Mouse (Mus musculus): ENCODE results near the gene Pcsk2. TPM values are rescaled to one million over a fixed set of nuclear protein-coding genes. Genes with fewer than 3 reads are reported as not detected.

The Pcsk2 gene
- total RNA-seq, 2 experiments from 2014 or later, result not detected

DNA sequence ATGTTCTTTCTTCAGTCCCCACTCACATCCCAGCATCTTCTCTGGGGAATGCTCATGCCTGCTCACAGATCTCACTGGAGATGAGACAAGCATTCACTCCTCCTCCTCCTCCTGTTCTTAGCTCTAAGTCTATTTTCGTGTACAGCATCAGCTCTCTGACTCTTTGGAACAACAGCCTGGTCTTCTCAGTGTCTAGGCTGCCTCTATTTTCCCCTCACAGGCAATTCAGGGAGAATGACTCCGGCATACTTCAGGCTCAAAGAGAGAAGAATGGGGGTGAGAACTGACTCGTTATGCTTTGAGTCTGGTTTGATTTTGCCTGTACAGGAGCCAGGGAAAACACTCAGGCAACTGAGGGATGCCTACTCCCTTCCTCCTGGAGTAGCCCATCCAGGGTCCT lies 78.0 kb downstream of the Pcsk2 start:
- no peak for ATAC-seq (replicated peaks; ENCODE audit: low FRiP score, poor library complexity, severe bottlenecking)

DNA sequence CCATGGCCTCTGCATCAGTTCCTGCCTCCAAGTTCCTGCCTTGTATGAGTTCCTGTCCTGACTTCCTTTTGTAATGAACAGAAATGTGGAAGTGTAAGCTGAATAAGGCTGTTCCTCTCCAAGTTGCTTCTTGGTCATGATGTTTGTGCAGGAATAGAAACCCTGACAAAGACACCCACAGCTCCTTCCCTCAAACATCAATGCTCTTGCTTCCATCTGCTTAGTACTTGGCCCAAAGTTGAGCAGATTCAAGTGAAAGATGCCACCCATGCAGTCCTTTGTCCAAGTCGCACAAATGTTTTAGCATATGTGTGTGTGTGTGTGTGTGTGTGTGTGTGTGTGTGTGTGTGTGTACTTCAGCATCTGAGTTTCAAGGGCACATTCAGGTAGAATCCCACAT lies 97.3 kb downstream of the Pcsk2 start:
- ATAC-seq (replicated peaks; ENCODE audit: low FRiP score, poor library complexity, severe bottlenecking), result no peak

DNA sequence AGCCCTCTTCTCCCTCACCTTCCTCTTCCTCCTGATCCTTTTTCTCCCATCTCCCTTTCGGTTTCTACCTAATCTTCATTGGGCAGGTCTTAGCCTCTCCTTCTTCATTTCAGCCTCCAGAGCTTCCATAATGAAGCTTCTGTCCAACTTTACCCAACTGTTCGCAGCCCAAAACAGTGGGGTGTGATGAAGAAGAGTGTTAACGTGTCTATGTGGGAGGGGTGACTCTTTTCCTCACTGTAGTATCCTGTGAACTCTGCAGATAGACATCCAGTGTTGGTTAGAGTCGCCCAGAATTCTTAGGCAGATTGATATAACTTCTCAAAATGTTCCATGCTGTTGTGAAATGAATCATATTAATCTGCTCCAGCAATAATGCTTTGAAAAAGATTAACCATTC lies 98.4 kb downstream of the Pcsk2 start:
- ATAC-seq (replicated peaks; ENCODE audit: low FRiP score, poor library complexity, severe bottlenecking), result no peak

- no peak for ATAC-seq (replicated peaks; ENCODE audit: low FRiP score, poor library complexity, severe bottlenecking)
These were observed 100.0 kb downstream of the Pcsk2 start for GRCm38 (mm10) chr2:143646001-143646400.

- no peak for ATAC-seq (replicated peaks; ENCODE audit: low FRiP score, poor library complexity, severe bottlenecking)
These were observed 108.7 kb downstream of the Pcsk2 start for GRCm38 (mm10) chr2:143654621-143655020.

- no peak for ATAC-seq (replicated peaks; ENCODE audit: low FRiP score, poor library complexity, severe bottlenecking)
These were observed 111.0 kb downstream of the Pcsk2 start for GRCm38 (mm10) chr2:143656968-143657367.

DNA sequence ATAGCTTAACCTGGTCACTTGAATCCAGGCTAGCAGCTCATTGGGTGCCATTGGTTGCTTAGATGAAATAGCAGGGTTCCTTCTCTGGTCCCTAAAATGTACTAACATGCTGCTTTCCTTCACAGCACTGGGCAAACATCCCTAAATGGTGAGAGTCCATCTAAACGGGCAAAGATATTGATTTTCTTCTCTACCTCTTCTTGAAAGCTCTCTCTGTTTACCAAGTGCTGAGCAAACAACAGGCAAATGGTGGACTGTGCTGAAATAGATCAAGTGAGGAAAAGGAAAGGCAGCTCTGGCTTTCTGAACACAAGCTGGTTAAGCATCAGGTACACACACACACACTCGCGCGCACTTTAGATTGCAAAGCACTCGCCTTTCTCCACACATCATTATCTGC lies 120.8 kb downstream of the Pcsk2 start:
- no peak for ATAC-seq (replicated peaks; ENCODE audit: low FRiP score, poor library complexity, severe bottlenecking)

DNA sequence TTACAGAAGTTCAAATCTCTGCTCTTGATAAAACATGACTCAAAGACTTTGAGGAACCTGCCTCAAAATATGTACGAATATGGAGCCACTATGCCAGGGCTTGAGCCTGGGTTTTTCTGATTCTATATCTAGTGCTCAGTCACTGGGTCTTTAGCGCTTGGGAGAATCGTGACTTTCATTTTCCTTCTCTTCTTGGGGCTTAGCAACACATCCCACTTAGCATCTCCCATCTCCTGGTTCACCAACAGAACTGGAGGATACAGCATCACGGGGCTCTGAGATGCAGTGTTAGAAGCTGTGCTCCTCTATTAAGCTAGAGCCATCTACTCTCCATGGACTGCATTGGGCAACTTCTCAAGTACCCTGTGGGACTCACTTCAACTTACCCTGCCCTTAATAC lies 131.9 kb downstream of the Pcsk2 start:
- no peak for ATAC-seq (replicated peaks; ENCODE audit: low FRiP score, poor library complexity, severe bottlenecking)

- ATAC-seq (replicated peaks; ENCODE audit: low FRiP score, poor library complexity, severe bottlenecking), result no peak
These were observed 133.6 kb downstream of the Pcsk2 start for GRCm38 (mm10) chr2:143679513-143679912.

- ATAC-seq (replicated peaks; ENCODE audit: low FRiP score, poor library complexity, severe bottlenecking), result no peak
These were observed 136.1 kb downstream of the Pcsk2 start for GRCm38 (mm10) chr2:143681873-143682555.

GRCm38 (mm10) chr2:143683513-143683912 lies 137.6 kb downstream of the Pcsk2 start:
- no peak for ATAC-seq (replicated peaks; ENCODE audit: low FRiP score, poor library complexity, severe bottlenecking)

- no peak for ATAC-seq (replicated peaks; ENCODE audit: low FRiP score, poor library complexity, severe bottlenecking)
These were observed 145.3 kb downstream of the Pcsk2 start for GRCm38 (mm10) chr2:143691244-143691643.

DNA sequence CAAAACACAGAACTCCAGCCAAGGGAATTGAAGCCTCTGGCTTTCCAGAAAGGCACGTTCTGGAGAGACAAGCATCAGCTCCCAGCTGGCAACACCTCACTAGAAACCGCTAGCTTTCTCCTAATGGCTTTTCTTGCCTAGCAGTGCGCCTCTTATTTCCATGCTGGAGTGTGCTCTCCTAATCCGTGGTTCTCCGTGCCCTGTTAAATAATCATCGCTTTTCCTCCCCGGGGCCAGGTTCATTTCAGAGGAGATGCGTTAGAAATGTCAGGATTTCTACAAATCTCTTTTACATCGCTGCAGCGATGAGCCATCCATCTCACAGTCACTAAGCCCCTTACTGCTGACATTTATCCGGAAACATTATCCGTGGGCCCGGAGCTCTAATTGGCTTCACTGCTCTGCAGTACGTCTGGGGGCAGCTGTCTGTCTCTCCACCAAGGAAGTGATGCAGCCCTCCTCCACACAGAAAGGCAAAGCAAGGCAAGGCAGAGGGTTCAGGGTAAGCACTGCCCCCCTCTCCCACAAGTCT lies 150.1 kb downstream of the Pcsk2 start:
- ATAC-seq (replicated peaks; ENCODE audit: low FRiP score, poor library complexity, severe bottlenecking), result no peak

DNA sequence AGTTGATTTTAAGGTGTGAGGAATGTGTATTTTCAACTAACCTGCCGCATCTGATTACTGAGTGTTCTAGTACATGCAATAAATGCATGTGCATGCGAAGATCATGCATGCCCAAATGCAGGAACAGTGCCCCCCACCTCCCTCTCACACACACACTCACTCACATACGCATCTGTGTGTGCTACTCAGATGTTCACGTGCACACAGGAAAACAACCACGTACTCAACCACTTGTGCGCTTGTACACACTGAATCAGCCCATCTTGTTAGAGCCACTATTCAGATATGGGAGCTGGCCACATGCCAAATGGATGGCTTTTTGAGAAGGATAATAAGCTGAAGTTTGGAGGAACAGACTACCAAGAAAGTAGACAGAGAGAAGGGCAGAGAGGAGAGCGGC lies 150.7 kb downstream of the Pcsk2 start:
- no peak for ATAC-seq (replicated peaks; ENCODE audit: low FRiP score, poor library complexity, severe bottlenecking)

DNA sequence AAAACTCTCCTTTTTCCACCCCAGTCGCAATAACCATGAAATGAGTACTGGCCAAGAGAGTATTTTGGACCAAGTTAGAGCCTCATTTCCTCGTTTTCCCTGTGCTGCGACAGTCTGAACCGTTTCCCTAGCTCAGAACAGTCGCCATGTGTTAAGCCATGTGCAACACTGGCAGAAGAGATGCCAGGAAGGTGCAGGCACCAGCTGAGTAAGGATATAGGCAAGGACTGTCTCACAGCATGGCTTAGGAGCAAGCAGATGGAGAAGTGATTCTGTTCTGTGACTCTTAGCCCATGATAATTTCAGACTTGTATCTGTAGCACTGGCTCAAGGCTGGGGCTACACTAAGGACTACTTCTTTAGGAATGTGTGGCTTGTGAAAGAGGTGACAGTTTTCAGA lies 155.2 kb downstream of the Pcsk2 start:
- no peak for ATAC-seq (replicated peaks; ENCODE audit: low FRiP score, poor library complexity, severe bottlenecking)

- ATAC-seq (replicated peaks; ENCODE audit: low FRiP score, poor library complexity, severe bottlenecking), result no peak
These were observed 157.0 kb downstream of the Pcsk2 start for GRCm38 (mm10) chr2:143702931-143703344.

GRCm38 (mm10) chr2:143708205-143708604 lies 162.2 kb downstream of the Pcsk2 start:
- ATAC-seq (replicated peaks; ENCODE audit: low FRiP score, poor library complexity, severe bottlenecking), result no peak

DNA sequence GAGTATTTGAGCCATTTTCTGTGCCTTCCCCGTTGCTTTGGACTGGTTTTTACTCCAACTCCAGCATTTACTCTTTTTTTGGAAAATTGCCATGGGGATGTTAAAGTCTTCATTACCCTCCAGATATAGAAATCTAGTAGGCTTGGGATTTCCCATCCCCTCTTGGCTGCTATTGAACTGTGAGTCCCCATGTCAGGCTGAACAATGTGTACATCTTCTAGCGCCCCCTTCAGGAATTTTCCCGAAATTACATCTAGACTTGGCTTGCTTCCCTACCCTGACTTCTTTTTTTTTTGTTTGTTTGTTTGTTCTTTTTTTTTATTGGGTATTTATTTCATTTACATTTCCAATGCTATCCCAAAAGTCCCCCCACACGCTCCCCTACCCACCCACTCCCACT lies 163.3 kb downstream of the Pcsk2 start:
- ATAC-seq (replicated peaks; ENCODE audit: low FRiP score, poor library complexity, severe bottlenecking), result no peak

DNA sequence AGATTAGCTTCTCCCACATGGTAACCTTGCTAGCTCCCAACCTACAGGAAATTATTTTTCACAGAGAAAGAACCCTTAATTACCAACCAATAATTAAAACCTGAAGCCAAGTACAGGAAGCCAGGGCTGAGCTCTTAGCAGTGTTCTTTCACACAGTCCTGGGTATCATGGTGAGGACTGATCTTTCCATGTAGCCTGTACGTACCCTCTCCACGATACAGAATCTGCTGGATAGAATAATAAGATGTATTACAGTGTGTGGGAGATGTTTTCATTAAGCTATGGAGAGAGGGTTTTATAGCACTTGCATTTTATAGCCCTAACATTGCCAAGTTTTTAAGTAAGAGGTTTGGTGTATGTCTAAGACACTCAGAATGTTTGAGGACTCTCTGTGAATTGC lies 164.0 kb downstream of the Pcsk2 start:
- ATAC-seq (replicated peaks; ENCODE audit: low FRiP score, poor library complexity, severe bottlenecking), result no peak

DNA sequence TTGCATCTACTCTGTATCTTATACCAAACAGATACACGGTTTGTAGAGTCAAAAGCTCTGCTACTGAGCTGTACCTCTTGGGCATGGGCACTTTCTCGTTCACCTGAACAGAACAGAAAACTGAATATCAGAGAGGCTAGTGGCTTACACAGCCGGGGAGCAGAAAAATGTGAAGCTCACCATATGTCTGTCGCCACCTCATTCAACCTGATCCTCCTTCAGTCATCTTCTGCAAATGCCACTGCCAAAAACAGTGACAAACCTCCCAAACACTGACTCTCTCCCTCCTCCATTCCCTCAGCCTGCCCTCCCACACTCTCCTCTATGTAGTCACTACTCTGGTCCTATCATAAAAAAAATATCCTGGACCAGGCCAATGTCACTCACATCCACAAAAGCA lies 165.9 kb downstream of the Pcsk2 start:
- ATAC-seq (replicated peaks; ENCODE audit: low FRiP score, poor library complexity, severe bottlenecking), result no peak

- ATAC-seq (replicated peaks; ENCODE audit: low FRiP score, poor library complexity, severe bottlenecking), result no peak
These were observed 166.9 kb downstream of the Pcsk2 start for GRCm38 (mm10) chr2:143712901-143713300.

DNA sequence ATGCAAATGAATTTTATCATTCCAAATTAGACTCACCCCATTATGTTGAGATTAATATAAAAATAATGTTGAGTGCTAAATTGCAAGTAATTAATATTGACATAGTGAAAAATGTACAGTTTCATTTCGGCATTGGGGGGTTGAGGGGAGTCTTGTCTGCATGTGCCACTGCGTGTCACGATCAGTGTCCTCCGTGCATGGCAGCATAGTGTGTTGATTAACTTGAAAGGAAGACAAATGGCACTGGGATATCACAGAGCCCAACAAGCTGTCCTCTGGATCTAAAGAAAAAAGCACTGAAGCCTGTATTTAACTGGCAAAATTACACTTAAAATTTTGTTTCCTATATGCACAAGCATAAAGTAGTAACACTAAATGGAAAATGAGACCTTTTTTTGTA lies 167.9 kb downstream of the Pcsk2 start:
- ATAC-seq (replicated peaks; ENCODE audit: low FRiP score, poor library complexity, severe bottlenecking), result no peak

Measured in erythroid progenitor cell, adult 5-6 weeks (primary cell).